Mouse (Mus musculus) MEL (cell line): ENCODE results near the gene Ruvbl2. TPM values are rescaled to one million over a fixed set of nuclear protein-coding genes. Genes with fewer than 3 reads are reported as not detected.
"Not testable (repeated sequence)": the region's sequence is repeated elsewhere in the genome, so short reads cannot be mapped to it uniquely, and the experiment has no call there.

Source experiments
- DNase-seq: peaks from one replicate; pipeline ENCODE4 v3.0.0; 2011; ENCODE audit warnings: low read depth, low spot score
- H3K27ac ChIP-seq: 2 replicates; pipeline ENCODE4 v1.5.1; 2012; ENCODE audit warnings: low read depth, mild to moderate bottlenecking, control low read depth, low read length, moderate library complexity; ENCODE audit not compliant: control insufficient read depth
- H3K27me3 ChIP-seq, 2 experiments: fragments of 150-350 bp in 1 of 2; sonication (generic) in 1 of 2; 2 replicates each; pipeline ENCODE4 v1.6.1; 2012; ENCODE audit warnings: low read length in 2 of 2, mild to moderate bottlenecking in 2 of 2, improper control_type of control experiment in 1 of 2, moderate library complexity in 1 of 2; ENCODE audit not compliant: insufficient read depth in 2 of 2, control insufficient read depth in 1 of 2
- H3K36me3 ChIP-seq, 2 experiments: 2 replicates each; pipeline ENCODE4 v1.6.1; 2012 to 2014; ENCODE audit warnings: low read length in 2 of 2, improper control_type of control experiment in 1 of 2, inconsistent platforms in 1 of 2, mild to moderate bottlenecking in 1 of 2; ENCODE audit not compliant: insufficient read depth in 2 of 2, control insufficient read depth in 1 of 2
- H3K4me1 ChIP-seq, 2 experiments: fragments of 150-350 bp in 1 of 2; sonication (generic) in 1 of 2; 2 replicates each; pipeline ENCODE4 v1.6.1; 2012; ENCODE audit warnings: low read length in 2 of 2, improper control_type of control experiment in 1 of 2, mild to moderate bottlenecking in 1 of 2; ENCODE audit not compliant: insufficient read depth in 2 of 2, control insufficient read depth in 1 of 2
- H3K4me3 ChIP-seq, 2 experiments: fragments of 150-350 bp in 1 of 2; sonication (generic) in 1 of 2; 2 replicates each; pipeline ENCODE4 v1.5.1; 2012; ENCODE audit warnings: low read depth in 2 of 2, low read length in 2 of 2, mild to moderate bottlenecking in 2 of 2, moderate library complexity in 2 of 2, control low read depth in 1 of 2, improper control_type of control experiment in 1 of 2; ENCODE audit not compliant: control insufficient read depth in 1 of 2, insufficient read depth in 1 of 2
- H3K79me2 ChIP-seq: 2 replicates; pipeline ENCODE4 v1.6.1; 2012; ENCODE audit warnings: mild to moderate bottlenecking, low read length, moderate library complexity; ENCODE audit not compliant: control insufficient read depth, poor library complexity, insufficient read depth
- H3K9ac ChIP-seq: 2 replicates; pipeline ENCODE4 v1.6.1; 2012; ENCODE audit warnings: low read depth, mild to moderate bottlenecking, control low read depth, low read length, moderate library complexity; ENCODE audit not compliant: control insufficient read depth, poor library complexity, severe bottlenecking
- H3K9me3 ChIP-seq: fragments of 150-350 bp; sonication (generic); replicated peaks from 2 replicates; pipeline ENCODE4 v1.6.1; 2012; ENCODE audit warnings: mild to moderate bottlenecking, low read length, improper control_type of control experiment, moderate library complexity; ENCODE audit not compliant: insufficient read depth
- ELF1 ChIP-seq: IDR thresholded peaks from 2 replicates; pipeline ENCODE4 v1.6.1; 2014; ENCODE audit warnings: low read depth, mild to moderate bottlenecking, inconsistent platforms, low read length, improper control_type of control experiment, moderate library complexity
- ETS1 ChIP-seq: IDR thresholded peaks from 2 replicates; pipeline ENCODE4 v1.6.1; 2012; ENCODE audit warnings: low read depth, mild to moderate bottlenecking, inconsistent platforms, low read length, improper control_type of control experiment, moderate library complexity
- HCFC1 ChIP-seq: IDR thresholded peaks from 2 replicates; pipeline ENCODE4 v1.6.1; 2012; ENCODE audit warnings: low read depth, mild to moderate bottlenecking, inconsistent platforms, low read length, improper control_type of control experiment, moderate library complexity
- KAT2A ChIP-seq: conservative IDR thresholded peaks from 2 replicates; pipeline ENCODE4 v1.6.1; 2012; ENCODE audit warnings: low read depth, low read length, improper control_type of control experiment, inconsistent platforms
- MAFK ChIP-seq: IDR thresholded peaks from 2 replicates; pipeline ENCODE4 v1.6.1; 2011; ENCODE audit warnings: low read depth, mild to moderate bottlenecking, low read length, improper control_type of control experiment, borderline replicate concordance
- MEF2A ChIP-seq: IDR thresholded peaks from 2 replicates; pipeline ENCODE4 v1.6.1; 2014; ENCODE audit warnings: low read depth, mild to moderate bottlenecking, inconsistent platforms, low read length, improper control_type of control experiment; ENCODE audit not compliant: poor library complexity, insufficient replicate concordance, severe bottlenecking; ENCODE audit errors: extremely low read depth
- MXI1 ChIP-seq: IDR thresholded peaks from 2 replicates; pipeline ENCODE4 v1.6.1; 2011; ENCODE audit warnings: mild to moderate bottlenecking, low read depth, low read length, improper control_type of control experiment
- NELFE ChIP-seq: IDR thresholded peaks from 2 replicates; pipeline ENCODE4 v1.6.1; 2011; ENCODE audit warnings: low read depth, low read length, improper control_type of control experiment
- NRF1 ChIP-seq: IDR thresholded peaks from 2 replicates; pipeline ENCODE4 v1.6.1; 2014; ENCODE audit warnings: low read depth, mild to moderate bottlenecking, inconsistent platforms, low read length, improper control_type of control experiment, moderate library complexity; ENCODE audit not compliant: poor library complexity, insufficient read depth, severe bottlenecking
- POLR2AphosphoS5 ChIP-seq: IDR thresholded peaks from 2 replicates; pipeline ENCODE4 v1.6.1; 2012; ENCODE audit warnings: low read depth, borderline replicate concordance, mild to moderate bottlenecking, inconsistent platforms, low read length, moderate library complexity, mixed read lengths
- SIN3A ChIP-seq: IDR thresholded peaks from 2 replicates; pipeline ENCODE4 v1.6.1; 2012; ENCODE audit warnings: low read length, improper control_type of control experiment, inconsistent platforms
- TAL1 ChIP-seq: IDR thresholded peaks from 2 replicates; pipeline ENCODE4 v1.6.1; 2012; ENCODE audit warnings: mild to moderate bottlenecking, inconsistent platforms, low read length, moderate library complexity, mixed read lengths
- TBP ChIP-seq: IDR thresholded peaks from 2 replicates; pipeline ENCODE4 v1.8.0; 2011; ENCODE audit warnings: low read depth, low read length, improper control_type of control experiment
- ZNF384 ChIP-seq: IDR thresholded peaks from 2 replicates; pipeline ENCODE4 v1.6.1; 2012; ENCODE audit warnings: low read depth, mild to moderate bottlenecking, inconsistent platforms, low read length, improper control_type of control experiment
- polyA plus RNA-seq, 2 experiments: library from polyadenylated mRNA; stranded (reverse) in 1 of 2; unstranded in 1 of 2; fragments of >175 nt in 1 of 2; fragments of >200 nt in 1 of 2; gene quantifications; 2 replicates each; pipeline versions ENCODE4 v1.2.1 to v1.2.4; 2012; ENCODE audit warnings: low replicate concordance in 2 of 2, low read depth in 1 of 2; ENCODE audit not compliant: insufficient read length in 2 of 2, insufficient read depth in 1 of 2, missing spikeins in 1 of 2
- total RNA-seq: library from RNA; depleted of rRNA; stranded (reverse); fragments of 300-350 nt; gene quantifications from 2 replicates; pipeline ENCODE4 v1.2.3, GENCODE M21; 2012

The Ruvbl2 gene
- total and polyA plus RNA-seq, 3 experiments, result 434 to 758 TPM; not detected in 1

DNA sequence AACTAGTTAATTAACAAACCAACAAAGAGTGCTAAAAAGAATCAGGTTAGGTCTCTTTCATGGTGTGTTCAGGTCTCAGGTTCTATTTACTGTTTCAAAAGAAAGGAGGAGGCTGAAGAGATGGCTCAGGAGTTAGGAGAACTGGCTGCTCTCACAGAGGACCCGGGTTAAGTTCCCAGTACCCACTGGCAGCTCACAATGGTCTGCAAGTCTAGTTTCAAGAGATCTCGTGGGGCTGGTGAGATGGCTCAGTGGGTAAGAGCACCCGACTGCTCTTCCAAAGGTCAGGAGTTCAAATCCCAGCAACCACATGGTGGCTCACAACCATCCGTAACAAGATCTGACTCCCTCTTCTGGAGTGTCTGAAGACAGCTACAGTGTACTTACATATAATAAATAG, 42.4 kb upstream of the Ruvbl2 start:
- H3K9ac ChIP-seq, H3K9me3 ChIP-seq, H3K27ac ChIP-seq, DNase-seq, H3K27me3 ChIP-seq, H3K79me2 ChIP-seq, H3K4me3 ChIP-seq: not testable (repeated sequence)
- Histone ChIP-seq H3K36me3 (peaks cover 0 to 16% of the 10 kb centered on the region in 2 experiments; a peak in 2 of 4 replicates), H3K4me1 (peaks cover 6 to 18% of the 10 kb centered on the region in 2 experiments; a peak in 3 of 4 replicates)
- TF ChIP-seq HCFC1 (0 out of 2 replicates have a peak, but pooled peaks have one; percentile 11), ZNF384 (peak; percentile 23; the same call in 1 of the 2 replicates), TBP (peak; percentile 95)

GRCm38 (mm10) chr7:45478774-45479173, 40.9 kb upstream of the Ruvbl2 start:
- Histone ChIP-seq H3K27me3 (no peaks in the 10 kb centered on the region), H3K36me3 (peaks cover 0 to 20% of the 10 kb centered on the region in 2 experiments; a peak in 2 of 4 replicates), H3K9ac (no peak overlapping the region), H3K4me3 (no peak overlapping the region), H3K9me3 (no peaks in the 10 kb centered on the region), H3K79me2 (peaks cover 3% of the 10 kb centered on the region; the same call in 1 of the 2 replicates), H3K4me1 (peaks cover 6 to 24% of the 10 kb centered on the region in 2 experiments; a peak in 3 of 4 replicates), H3K27ac (no peak overlapping the region)
- DNase-seq, result no peak
- TF ChIP-seq MAFK (no peak), ELF1 (no peak), NRF1 (no peak), ETS1 (no peak), MEF2A (no peak), NELFE (no peak), TAL1 (no peak), MXI1 (no peak), POLR2AphosphoS5 (no peak), KAT2A (no peak), SIN3A (no peak)
